Mouse (Mus musculus) heart, postnatal 0 days (tissue): Measurements from ENCODE around the gene Bola2. TPM values are rescaled to one million over a fixed set of nuclear protein-coding genes. Genes with fewer than 3 reads are reported as not detected.

Experiments
- ATAC-seq: fragments of 200-750 bp; cut with Nextera tagmentation; 2 replicates; pipeline ENCODE4 v1.8.0; 2017; ENCODE audit warnings: low read depth, moderate number of reproducible peaks, moderate library complexity; ENCODE audit not compliant: insufficient read depth
- DNase-seq: peaks from one replicate; pipeline ENCODE4 v3.0.0-alpha.2; 2016; ENCODE audit warnings: low spot score
- H3K27ac ChIP-seq: fragments of 300-500 bp; sonication (generic); 2 replicates; pipeline ENCODE4 v1.5.1; 2014; ENCODE audit warnings: low read depth, mild to moderate bottlenecking
- H3K27me3 ChIP-seq: fragments of 300-500 bp; sonication (generic); 2 replicates; pipeline ENCODE4 v1.6.1; 2014; ENCODE audit warnings: low read length, mixed read lengths; ENCODE audit not compliant: control insufficient read depth, insufficient read depth
- H3K36me3 ChIP-seq: fragments of 300-500 bp; sonication (generic); replicated peaks from 2 replicates; pipeline ENCODE4 v1.6.1; 2014; ENCODE audit warnings: low read length, mixed read lengths; ENCODE audit not compliant: control insufficient read depth, insufficient read depth
- H3K4me1 ChIP-seq: fragments of 300-500 bp; sonication (generic); 2 replicates; pipeline ENCODE4 v1.6.1; 2014; ENCODE audit warnings: antibody characterized with exemption; ENCODE audit not compliant: control insufficient read depth, insufficient read depth
- H3K4me2 ChIP-seq: fragments of 300-500 bp; sonication (generic); 2 replicates; pipeline ENCODE4 v1.6.1; 2014; ENCODE audit warnings: low read depth, mild to moderate bottlenecking, low read length, moderate library complexity
- H3K4me3 ChIP-seq: fragments of 300-500 bp; sonication (generic); 2 replicates; pipeline ENCODE4 v1.5.1; 2014; ENCODE audit warnings: low read depth, low read length
- H3K9ac ChIP-seq: fragments of 300-500 bp; sonication (generic); replicated peaks from 2 replicates; pipeline ENCODE4 v1.6.1; 2014; ENCODE audit warnings: low read depth, low read length, mixed read lengths
- H3K9me3 ChIP-seq: fragments of 300-500 bp; sonication (generic); replicated peaks from 2 replicates; pipeline ENCODE4 v1.6.1; 2016; ENCODE audit warnings: low read length; ENCODE audit not compliant: control insufficient read depth
- CTCF ChIP-seq: IDR thresholded peaks from 2 replicates; pipeline ENCODE4 v1.5.1; 2016; ENCODE audit warnings: antibody characterized with exemption, control low read depth, low read depth
- EP300 ChIP-seq: IDR thresholded peaks from 2 replicates; pipeline ENCODE4 v1.6.1; 2016; ENCODE audit warnings: antibody characterized with exemption, low read depth
- WGBS: fragments of 180-500 bp; shearing (Covaris S2); extraction: QIAGEN DNeasy Blood & Tissue Kit; methylation state at CpG from one replicate; pipeline ENCODE4 v1.1.7; 2014; 5-methylcytosine and 5-hydroxymethylcytosine counted together
- polyA plus RNA-seq: library from polyadenylated mRNA; unstranded; fragments of >200 nt; fragmentation: Nextera tagmentation; extraction: Ambion mirVana; gene quantifications from 2 replicates; pipeline ENCODE4 v1.2.1, GENCODE M21; 2015
- total RNA-seq: library from RNA; depleted of rRNA; stranded (reverse); fragments of >200 nt; gene quantifications from 2 replicates; pipeline ENCODE4 v1.2.3, GENCODE M21; 2014; ENCODE audit warnings: low replicate concordance; rRNA removed

Bola2 gene
- 29.3 and 36.5 TPM in 2 replicates for total RNA-seq
- 89.0 and 93.7 TPM in 2 replicates for polyA plus RNA-seq

DNA sequence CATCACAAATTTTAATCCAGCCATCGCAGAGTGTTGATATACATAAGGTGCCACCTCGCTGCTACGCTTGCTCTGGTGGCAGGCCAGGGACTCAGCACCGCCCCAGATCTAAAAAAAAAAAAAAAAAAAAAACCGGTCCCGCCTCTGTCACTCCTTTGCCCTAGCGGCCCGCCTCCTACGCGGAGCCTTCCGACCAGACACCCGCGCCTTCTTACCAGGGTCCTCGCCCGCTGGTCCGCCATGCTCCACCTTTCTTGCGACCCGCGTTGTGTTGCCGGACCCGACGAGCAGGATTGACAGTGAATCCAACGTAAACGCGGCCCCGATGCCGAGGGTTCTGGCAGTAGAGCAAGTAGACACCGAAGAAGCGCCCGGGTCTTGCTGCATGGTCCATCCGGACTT lies at the start of gene Bola2:
Gene Bola2, plus strand, starts transcription at position 192 of the 402 bp plus-strand sequence.
- peak within 1 kb of the TSS; percentile 92 for H3K4me2 ChIP-seq
- no peak for TF ChIP-seq CTCF
- TF ChIP-seq EP300 = no peak; the same call in 1 of the 2 replicates
- H3K36me3 ChIP-seq = peaks cover 16% of the 10 kb centered on the region
- no peaks in the 10 kb centered on the region for H3K9me3 ChIP-seq
- H3K27me3 ChIP-seq = no peaks in the 10 kb centered on the region
- H3K27ac ChIP-seq = peak within 1 kb of the TSS; percentile 96
- peak within 1 kb of the TSS; percentile 91 for H3K9ac ChIP-seq
- H3K4me1 ChIP-seq = peaks cover 14% of the 10 kb centered on the region; the same call in 1 of the 2 replicates
- ATAC-seq = peak; percentile 75
- under 1% methylated on average over 31 of the region's 31 CpGs for WGBS
- DNase-seq = peak; percentile 47
- peak within 1 kb of the TSS; percentile 93 for H3K4me3 ChIP-seq

DNA sequence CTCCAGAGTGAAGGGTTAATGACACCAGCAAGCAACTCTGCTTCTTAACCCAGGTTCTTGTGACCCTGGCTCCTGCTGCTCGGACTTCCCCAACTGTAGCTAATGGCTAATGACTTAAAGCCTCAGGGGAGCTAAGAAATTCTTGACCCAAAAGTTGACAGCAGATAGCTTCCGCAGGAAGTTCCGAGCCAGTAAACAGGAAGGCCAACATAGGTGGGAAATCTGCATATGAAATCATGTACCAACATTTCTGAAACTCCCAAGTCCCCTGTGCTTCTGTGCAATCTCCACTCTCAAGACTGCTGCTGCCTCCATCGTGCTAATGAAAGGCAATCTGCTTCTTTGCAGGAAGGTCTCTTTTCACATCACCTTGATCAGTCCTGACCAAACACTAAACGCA lies 49.5 kb upstream of the Bola2 start:
- Histone ChIP-seq H3K36me3 (no peaks in the 10 kb centered on the region), H3K9ac (no peak overlapping the region), H3K27ac (peak overlapping the region; percentile 66), H3K4me2 (no peak overlapping the region), H3K4me3 (no peak overlapping the region), H3K4me1 (peaks cover 11% of the 10 kb centered on the region; the same call in 1 of the 2 replicates), H3K9me3 (no peaks in the 10 kb centered on the region), H3K27me3 (no peaks in the 10 kb centered on the region)
- no peak for DNase-seq
- TF ChIP-seq CTCF (no peak), EP300 (0 out of 2 replicates have a peak, but pooled peaks have one; percentile 67)
- 47% methylated on average over 5 of the region's 5 CpGs for WGBS
- no peak for ATAC-seq

DNA sequence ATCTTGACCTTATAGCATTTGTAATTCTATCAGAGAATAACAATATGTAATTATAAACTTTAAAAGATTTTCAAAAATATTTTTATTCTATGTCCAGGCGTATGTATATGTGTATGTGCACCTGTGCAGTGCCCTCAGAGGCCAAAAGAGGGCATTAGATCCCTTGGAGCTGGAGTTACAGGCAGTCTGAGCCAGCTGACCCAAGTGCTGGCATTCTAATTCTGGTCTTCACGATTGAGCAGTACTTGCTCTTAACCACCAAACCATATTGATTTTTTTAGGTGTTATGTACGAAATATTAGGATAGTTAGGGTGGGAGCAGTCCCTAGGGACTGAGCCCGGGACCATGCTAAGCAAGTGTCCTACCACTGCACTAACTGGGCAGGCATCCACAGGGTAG lies 46.7 kb upstream of the Bola2 start:
- WGBS = 77% methylated on average over 4 of the region's 4 CpGs

DNA sequence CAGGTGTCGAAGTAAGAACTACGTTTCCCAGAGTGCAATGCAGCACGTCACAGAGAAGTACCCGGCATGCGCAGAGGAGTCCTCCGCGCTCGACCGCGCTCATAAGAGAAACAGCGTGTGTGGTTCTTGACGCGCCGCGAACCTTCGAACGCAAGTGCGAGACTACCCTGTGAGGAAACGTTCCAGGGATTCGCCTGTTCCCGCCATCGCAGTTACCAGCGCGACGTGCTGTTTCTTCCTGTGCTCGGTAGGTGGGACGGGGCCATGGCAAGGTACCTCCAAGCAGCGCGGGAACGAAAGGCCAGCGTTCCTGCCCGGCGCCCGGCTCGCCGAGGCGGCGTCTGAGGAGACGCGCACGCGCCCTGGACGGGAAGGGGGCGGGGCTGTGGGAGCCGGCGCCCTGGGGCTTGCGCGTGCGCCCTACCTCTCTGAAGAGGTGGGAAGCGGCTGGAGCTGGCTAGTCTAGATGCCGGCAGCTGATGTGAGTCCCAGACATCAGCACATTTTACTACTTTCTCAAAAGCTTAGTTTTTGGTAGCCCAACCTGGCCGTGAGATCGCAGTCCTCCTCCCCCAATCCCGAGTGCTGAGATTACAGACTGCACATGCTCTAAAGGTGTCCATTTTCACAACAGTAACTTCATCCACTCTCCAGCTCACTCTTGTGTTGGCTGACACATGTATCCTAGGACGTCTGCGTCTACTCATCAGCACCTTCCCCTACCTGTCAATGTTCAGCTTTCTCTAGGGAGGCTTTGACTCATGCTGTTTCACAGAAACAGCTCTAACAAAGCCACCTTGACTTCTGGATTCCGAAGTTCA lies 45.8 kb upstream of the Bola2 start, which contains the start of gene Sgf29:
Gene Sgf29, plus strand, starts transcription at position 79 of the 821 bp plus-strand sequence.
- H3K9ac ChIP-seq = peak within 1 kb of the TSS; percentile 62
- H3K4me2 ChIP-seq = peak within 1 kb of the TSS; percentile 69
- H3K4me1 ChIP-seq = peaks cover 11% of the 10 kb centered on the region; the same call in 1 of the 2 replicates
- WGBS = under 1% methylated on average over 57 of the region's 57 CpGs
- peak; percentile 98 for ATAC-seq
- no peaks in the 10 kb centered on the region for H3K27me3 ChIP-seq
- H3K36me3 ChIP-seq = no peaks in the 10 kb centered on the region
- H3K9me3 ChIP-seq = no peaks in the 10 kb centered on the region
- TF ChIP-seq EP300 (no peak), CTCF (no peak)
- peak; percentile 87 for DNase-seq
- H3K4me3 ChIP-seq = peak within 1 kb of the TSS; percentile 63
- H3K27ac ChIP-seq = peak within 1 kb of the TSS; percentile 96

More for the DNA sequence above, 46.7 kb upstream of the Bola2 start:
- no peaks in the 10 kb centered on the region for H3K27me3 ChIP-seq
- no peak overlapping the region for H3K27ac ChIP-seq
- DNase-seq = no peak
- no peak overlapping the region for H3K9ac ChIP-seq
- no peaks in the 10 kb centered on the region for H3K36me3 ChIP-seq
- no peak for ATAC-seq
- no peaks in the 10 kb centered on the region for H3K9me3 ChIP-seq
- no peak overlapping the region for H3K4me3 ChIP-seq
- H3K4me1 ChIP-seq = peaks cover 11% of the 10 kb centered on the region; the same call in 1 of the 2 replicates
- TF ChIP-seq EP300 = no peak
- peak; percentile 19; the same call in 1 of the 2 replicates for TF ChIP-seq CTCF
- no peak overlapping the region for H3K4me2 ChIP-seq

DNA sequence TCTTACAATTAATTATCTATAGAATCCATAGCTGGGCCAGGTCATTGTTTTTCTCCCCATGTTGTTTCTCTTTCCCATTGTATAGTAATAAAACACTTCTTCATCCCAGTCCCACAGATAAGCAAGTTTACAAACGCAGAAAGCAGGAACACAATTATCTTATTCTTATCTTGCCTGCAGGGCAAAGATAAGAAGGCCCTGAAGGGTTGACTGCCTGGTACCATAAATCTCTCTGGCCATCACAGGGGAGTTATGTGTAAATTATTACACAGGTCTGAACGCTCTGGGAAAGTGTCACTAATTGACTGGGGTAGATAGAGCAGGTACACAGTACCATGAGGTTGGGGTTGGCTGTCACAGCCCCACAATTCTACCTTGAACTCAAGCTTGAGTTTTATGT lies 44.3 kb upstream of the Bola2 start:
- ATAC-seq (no peak), DNase-seq (no peak)
- peaks cover 11% of the 10 kb centered on the region; the same call in 1 of the 2 replicates for H3K4me1 ChIP-seq
- TF ChIP-seq CTCF (no peak), EP300 (no peak)
- H3K9ac ChIP-seq = no peak overlapping the region
- 47% methylated on average over 2 of the region's 2 CpGs for WGBS
- no peak overlapping the region for H3K27ac ChIP-seq
- H3K4me3 ChIP-seq = no peak overlapping the region
- no peaks in the 10 kb centered on the region for H3K27me3 ChIP-seq
- H3K36me3 ChIP-seq = no peaks in the 10 kb centered on the region
- H3K9me3 ChIP-seq = no peaks in the 10 kb centered on the region
- no peak overlapping the region for H3K4me2 ChIP-seq
